Mouse (Mus musculus): ENCODE measurements around the gene Rab4a. TPM values are rescaled to one million over a fixed set of nuclear protein-coding genes. Genes with fewer than 3 reads are reported as not detected.
"Not testable (repeated sequence)": the region's sequence is repeated elsewhere in the genome, so short reads cannot be mapped to it uniquely, and the experiment has no call there.

Gene Rab4a
- total RNA-seq, 2 experiments from 2014 or later: 0.26 to 1.2 TPM

GRCm38 (mm10) chr8:123788416-123789170 lies 17.2 kb upstream of the Rab4a start:
- no peak for ATAC-seq (ENCODE audit: poor library complexity, severe bottlenecking)

GRCm38 (mm10) chr8:123789461-123789860 lies 16.3 kb upstream of the Rab4a start:
- ATAC-seq (ENCODE audit: poor library complexity, severe bottlenecking): no peak

GRCm38 (mm10) chr8:123789970-123790369 lies 15.8 kb upstream of the Rab4a start:
- peak; percentile 83 for ATAC-seq (ENCODE audit: poor library complexity, severe bottlenecking)

- no peak for ATAC-seq (ENCODE audit: poor library complexity, severe bottlenecking)
Observed at GRCm38 (mm10) chr8:123791101-123791844, 14.5 kb upstream of the Rab4a start.

GRCm38 (mm10) chr8:123791845-123792225 lies 13.9 kb upstream of the Rab4a start:
- ATAC-seq (ENCODE audit: poor library complexity, severe bottlenecking): no peak

GRCm38 (mm10) chr8:123793900-123794299 lies 11.9 kb upstream of the Rab4a start:
- ATAC-seq (ENCODE audit: poor library complexity, severe bottlenecking): no peak

GRCm38 (mm10) chr8:123794766-123795165 lies 11.0 kb upstream of the Rab4a start:
- ATAC-seq (ENCODE audit: poor library complexity, severe bottlenecking): no peak

- ATAC-seq (ENCODE audit: poor library complexity, severe bottlenecking): no peak
Observed at GRCm38 (mm10) chr8:123796758-123797157, 9.0 kb upstream of the Rab4a start.

- ATAC-seq (ENCODE audit: poor library complexity, severe bottlenecking): peak; percentile 86
Observed at GRCm38 (mm10) chr8:123797928-123798327, 7.9 kb upstream of the Rab4a start.

GRCm38 (mm10) chr8:123799434-123799833 lies 6.4 kb upstream of the Rab4a start:
- ATAC-seq (ENCODE audit: poor library complexity, severe bottlenecking): no peak

- ATAC-seq (ENCODE audit: poor library complexity, severe bottlenecking): no peak
Observed at GRCm38 (mm10) chr8:123799885-123800284, 5.9 kb upstream of the Rab4a start.

GRCm38 (mm10) chr8:123800867-123801266 lies 4.9 kb upstream of the Rab4a start:
- ATAC-seq (ENCODE audit: poor library complexity, severe bottlenecking): no peak

GRCm38 (mm10) chr8:123801538-123801937 lies 4.2 kb upstream of the Rab4a start:
- no peak for ATAC-seq (ENCODE audit: poor library complexity, severe bottlenecking)

- no peak for ATAC-seq (ENCODE audit: poor library complexity, severe bottlenecking)
Observed at GRCm38 (mm10) chr8:123803639-123804038, 2.1 kb upstream of the Rab4a start.

- no peak for ATAC-seq (ENCODE audit: poor library complexity, severe bottlenecking)
Observed at GRCm38 (mm10) chr8:123804586-123804985, 1.2 kb upstream of the Rab4a start.

GRCm38 (mm10) chr8:123805209-123805717 lies 522 bp upstream of the Rab4a start:
- no peak for ATAC-seq (ENCODE audit: poor library complexity, severe bottlenecking)

- ATAC-seq (ENCODE audit: poor library complexity, severe bottlenecking): no peak
Observed at GRCm38 (mm10) chr8:123806374-123806935, 670 bp downstream of the Rab4a start.

- ATAC-seq (ENCODE audit: poor library complexity, severe bottlenecking): peak; percentile 70
Observed at GRCm38 (mm10) chr8:123807024-123807431, 1.2 kb downstream of the Rab4a start.

GRCm38 (mm10) chr8:123807852-123808573 lies 2.2 kb downstream of the Rab4a start:
- no peak for ATAC-seq (ENCODE audit: poor library complexity, severe bottlenecking)

GRCm38 (mm10) chr8:123808671-123809070 lies 2.9 kb downstream of the Rab4a start:
- no peak for ATAC-seq (ENCODE audit: poor library complexity, severe bottlenecking)

GRCm38 (mm10) chr8:123809342-123809741 lies 3.6 kb downstream of the Rab4a start:
- ATAC-seq (ENCODE audit: poor library complexity, severe bottlenecking): not testable (repeated sequence)

Measured in megakaryocyte, adult 5-6 weeks (primary cell).